Mouse (Mus musculus) MEL (cell line): ENCODE measurements at regions not wholly inside any gene's neighbourhood (a gene's known extent, or its start where the extent isn't known, plus 50 kb on each side); places are given as distances from the start of the nearest gene placed in this dataset.

Experiments used
- DNase-seq: peaks from one replicate; pipeline ENCODE4 v3.0.0; 2011; ENCODE audit warnings: low read depth, low spot score
- H3K27ac ChIP-seq: 2 replicates; pipeline ENCODE4 v1.5.1; 2012; ENCODE audit warnings: low read depth, mild to moderate bottlenecking, control low read depth, low read length, moderate library complexity; ENCODE audit not compliant: control insufficient read depth
- H3K27me3 ChIP-seq, 2 experiments: fragments of 150-350 bp in 1 of 2; sonication (generic) in 1 of 2; 2 replicates each; pipeline ENCODE4 v1.6.1; 2012; ENCODE audit warnings: low read length in 2 of 2, mild to moderate bottlenecking in 2 of 2, improper control_type of control experiment in 1 of 2, moderate library complexity in 1 of 2; ENCODE audit not compliant: insufficient read depth in 2 of 2, control insufficient read depth in 1 of 2
- H3K36me3 ChIP-seq, 2 experiments: 2 replicates each; pipeline ENCODE4 v1.6.1; 2012 to 2014; ENCODE audit warnings: low read length in 2 of 2, improper control_type of control experiment in 1 of 2, inconsistent platforms in 1 of 2, mild to moderate bottlenecking in 1 of 2; ENCODE audit not compliant: insufficient read depth in 2 of 2, control insufficient read depth in 1 of 2
- H3K4me1 ChIP-seq, 2 experiments: fragments of 150-350 bp in 1 of 2; sonication (generic) in 1 of 2; 2 replicates each; pipeline ENCODE4 v1.6.1; 2012; ENCODE audit warnings: low read length in 2 of 2, improper control_type of control experiment in 1 of 2, mild to moderate bottlenecking in 1 of 2; ENCODE audit not compliant: insufficient read depth in 2 of 2, control insufficient read depth in 1 of 2
- H3K4me3 ChIP-seq, 2 experiments: fragments of 150-350 bp in 1 of 2; sonication (generic) in 1 of 2; 2 replicates each; pipeline ENCODE4 v1.5.1; 2012; ENCODE audit warnings: low read depth in 2 of 2, low read length in 2 of 2, mild to moderate bottlenecking in 2 of 2, moderate library complexity in 2 of 2, control low read depth in 1 of 2, improper control_type of control experiment in 1 of 2; ENCODE audit not compliant: control insufficient read depth in 1 of 2, insufficient read depth in 1 of 2
- H3K79me2 ChIP-seq: 2 replicates; pipeline ENCODE4 v1.6.1; 2012; ENCODE audit warnings: mild to moderate bottlenecking, low read length, moderate library complexity; ENCODE audit not compliant: control insufficient read depth, poor library complexity, insufficient read depth
- H3K9ac ChIP-seq: 2 replicates; pipeline ENCODE4 v1.6.1; 2012; ENCODE audit warnings: low read depth, mild to moderate bottlenecking, control low read depth, low read length, moderate library complexity; ENCODE audit not compliant: control insufficient read depth, poor library complexity, severe bottlenecking
- H3K9me3 ChIP-seq: fragments of 150-350 bp; sonication (generic); replicated peaks from 2 replicates; pipeline ENCODE4 v1.6.1; 2012; ENCODE audit warnings: mild to moderate bottlenecking, low read length, improper control_type of control experiment, moderate library complexity; ENCODE audit not compliant: insufficient read depth
- BHLHE40 ChIP-seq: IDR thresholded peaks from 2 replicates; pipeline ENCODE4 v1.6.1; 2012; ENCODE audit warnings: low read depth, mild to moderate bottlenecking, inconsistent platforms, low read length, improper control_type of control experiment, borderline replicate concordance
- E2F4 ChIP-seq: IDR thresholded peaks from 2 replicates; pipeline ENCODE4 v1.6.1; 2011; ENCODE audit warnings: low read depth, low read length, improper control_type of control experiment, borderline replicate concordance
- ELF1 ChIP-seq: IDR thresholded peaks from 2 replicates; pipeline ENCODE4 v1.6.1; 2014; ENCODE audit warnings: low read depth, mild to moderate bottlenecking, inconsistent platforms, low read length, improper control_type of control experiment, moderate library complexity
- ETS1 ChIP-seq: IDR thresholded peaks from 2 replicates; pipeline ENCODE4 v1.6.1; 2012; ENCODE audit warnings: low read depth, mild to moderate bottlenecking, inconsistent platforms, low read length, improper control_type of control experiment, moderate library complexity
- GABPA ChIP-seq: IDR thresholded peaks from 2 replicates; pipeline ENCODE4 v1.6.1; 2012; ENCODE audit warnings: low read depth, mild to moderate bottlenecking, inconsistent platforms, low read length, improper control_type of control experiment, moderate library complexity
- HCFC1 ChIP-seq: IDR thresholded peaks from 2 replicates; pipeline ENCODE4 v1.6.1; 2012; ENCODE audit warnings: low read depth, mild to moderate bottlenecking, inconsistent platforms, low read length, improper control_type of control experiment, moderate library complexity
- JUND ChIP-seq: IDR thresholded peaks from 2 replicates; pipeline ENCODE4 v1.6.1; 2011; ENCODE audit warnings: low read depth, mild to moderate bottlenecking, improper control_type of control experiment, low read length
- KAT2A ChIP-seq: conservative IDR thresholded peaks from 2 replicates; pipeline ENCODE4 v1.6.1; 2012; ENCODE audit warnings: low read depth, low read length, improper control_type of control experiment, inconsistent platforms
- MAFK ChIP-seq: IDR thresholded peaks from 2 replicates; pipeline ENCODE4 v1.6.1; 2011; ENCODE audit warnings: low read depth, mild to moderate bottlenecking, low read length, improper control_type of control experiment, borderline replicate concordance
- MAX ChIP-seq: IDR thresholded peaks from 2 replicates; pipeline ENCODE4 v1.6.1; 2011; ENCODE audit warnings: low read length, improper control_type of control experiment
- MAZ ChIP-seq: IDR thresholded peaks from 2 replicates; pipeline ENCODE4 v1.6.1; 2012; ENCODE audit warnings: low read depth, mild to moderate bottlenecking, inconsistent platforms, low read length, improper control_type of control experiment
- MEF2A ChIP-seq: IDR thresholded peaks from 2 replicates; pipeline ENCODE4 v1.6.1; 2014; ENCODE audit warnings: low read depth, mild to moderate bottlenecking, inconsistent platforms, low read length, improper control_type of control experiment; ENCODE audit not compliant: poor library complexity, insufficient replicate concordance, severe bottlenecking; ENCODE audit errors: extremely low read depth
- MYB ChIP-seq: IDR thresholded peaks from 2 replicates; pipeline ENCODE4 v1.6.1; 2011; ENCODE audit warnings: mild to moderate bottlenecking, low read depth, low read length, improper control_type of control experiment
- MYC ChIP-seq: IDR thresholded peaks from 2 replicates; pipeline ENCODE4 v1.6.1; 2011; ENCODE audit warnings: low read depth, mild to moderate bottlenecking, low read length, improper control_type of control experiment, moderate library complexity
- NELFE ChIP-seq: IDR thresholded peaks from 2 replicates; pipeline ENCODE4 v1.6.1; 2011; ENCODE audit warnings: low read depth, low read length, improper control_type of control experiment
- NRF1 ChIP-seq: IDR thresholded peaks from 2 replicates; pipeline ENCODE4 v1.6.1; 2014; ENCODE audit warnings: low read depth, mild to moderate bottlenecking, inconsistent platforms, low read length, improper control_type of control experiment, moderate library complexity; ENCODE audit not compliant: poor library complexity, insufficient read depth, severe bottlenecking
- POLR2AphosphoS2 ChIP-seq: IDR thresholded peaks from 2 replicates; pipeline ENCODE4 v1.6.1; 2011; ENCODE audit warnings: low read length, improper control_type of control experiment
- POLR2AphosphoS5 ChIP-seq: IDR thresholded peaks from 2 replicates; pipeline ENCODE4 v1.6.1; 2012; ENCODE audit warnings: low read depth, borderline replicate concordance, mild to moderate bottlenecking, inconsistent platforms, low read length, moderate library complexity, mixed read lengths
- RCOR1 ChIP-seq: IDR thresholded peaks from 2 replicates; pipeline ENCODE4 v1.6.1; 2012; ENCODE audit warnings: low read depth, mild to moderate bottlenecking, inconsistent platforms, low read length, improper control_type of control experiment
- SIN3A ChIP-seq: IDR thresholded peaks from 2 replicates; pipeline ENCODE4 v1.6.1; 2012; ENCODE audit warnings: low read length, improper control_type of control experiment, inconsistent platforms
- TAL1 ChIP-seq: IDR thresholded peaks from 2 replicates; pipeline ENCODE4 v1.6.1; 2012; ENCODE audit warnings: mild to moderate bottlenecking, inconsistent platforms, low read length, moderate library complexity, mixed read lengths
- TBP ChIP-seq: IDR thresholded peaks from 2 replicates; pipeline ENCODE4 v1.8.0; 2011; ENCODE audit warnings: low read depth, low read length, improper control_type of control experiment
- TCF12 ChIP-seq: IDR thresholded peaks from 2 replicates; pipeline ENCODE4 v1.6.1; 2014; ENCODE audit warnings: low read depth, mild to moderate bottlenecking, inconsistent platforms, low read length, improper control_type of control experiment, moderate library complexity
- USF1 ChIP-seq: IDR thresholded peaks from 2 replicates; pipeline ENCODE4 v1.6.1; 2014; ENCODE audit warnings: low read depth, mild to moderate bottlenecking, inconsistent platforms, low read length, improper control_type of control experiment, moderate library complexity
- USF2 ChIP-seq, 2 experiments: IDR thresholded peaks; 2 replicates each; pipeline ENCODE4 v1.6.1; 2011 to 2012; ENCODE audit warnings: improper control_type of control experiment in 2 of 2, low read length in 2 of 2, borderline replicate concordance in 1 of 2, inconsistent platforms in 1 of 2, low read depth in 1 of 2, mild to moderate bottlenecking in 1 of 2; ENCODE audit not compliant: insufficient read depth in 1 of 2
- ZC3H11A ChIP-seq: IDR thresholded peaks from 2 replicates; pipeline ENCODE4 v1.6.1; 2012; ENCODE audit warnings: low read depth, mild to moderate bottlenecking, inconsistent platforms, low read length, improper control_type of control experiment
- ZMIZ1 ChIP-seq: IDR thresholded peaks from 2 replicates; pipeline ENCODE4 v1.6.1; 2012; ENCODE audit warnings: low read depth, mild to moderate bottlenecking, inconsistent platforms, low read length, improper control_type of control experiment, moderate library complexity

- no peak for DNase-seq
- no peak for TF ChIP-seq MYC
- no peak for TF ChIP-seq MEF2A
- TF ChIP-seq SIN3A: no peak
- TF ChIP-seq USF1: no peak
- TF ChIP-seq KAT2A: no peak
- TF ChIP-seq MAFK: no peak
- TF ChIP-seq POLR2AphosphoS2: no peak
- TF ChIP-seq USF2 (IDR thresholded peaks at IDR 0.05; ENCODE audit: borderline replicate concordance in 1 of 2, insufficient read depth in 1 of 2, low read depth in 1 of 2, low read length in 2 of 2): no peak
- TF ChIP-seq GABPA: no peak
- TF ChIP-seq NRF1: no peak
- TF ChIP-seq MYB: no peak
- no peak for TF ChIP-seq E2F4
- TF ChIP-seq ZMIZ1: no peak
- TF ChIP-seq ETS1: no peak
- no peak for TF ChIP-seq ZC3H11A
- no peak for TF ChIP-seq RCOR1
- no peak for TF ChIP-seq ELF1
- Histone ChIP-seq H3K4me3 (no peak overlapping the region), H3K9me3 (no peaks in the 10 kb centered on the region), H3K27ac (no peak overlapping the region), H3K79me2 (no peaks in the 10 kb centered on the region), H3K36me3 (no peaks in the 10 kb centered on the region), H3K9ac (no peak overlapping the region), H3K27me3 (no peaks in the 10 kb centered on the region; a peak in 1 of 4 replicates), H3K4me1 (no peaks in the 10 kb centered on the region)
Observed at GRCm38 (mm10) chr4:87667556-87668154, 365.5 kb downstream of the Mllt3 start.

DNA sequence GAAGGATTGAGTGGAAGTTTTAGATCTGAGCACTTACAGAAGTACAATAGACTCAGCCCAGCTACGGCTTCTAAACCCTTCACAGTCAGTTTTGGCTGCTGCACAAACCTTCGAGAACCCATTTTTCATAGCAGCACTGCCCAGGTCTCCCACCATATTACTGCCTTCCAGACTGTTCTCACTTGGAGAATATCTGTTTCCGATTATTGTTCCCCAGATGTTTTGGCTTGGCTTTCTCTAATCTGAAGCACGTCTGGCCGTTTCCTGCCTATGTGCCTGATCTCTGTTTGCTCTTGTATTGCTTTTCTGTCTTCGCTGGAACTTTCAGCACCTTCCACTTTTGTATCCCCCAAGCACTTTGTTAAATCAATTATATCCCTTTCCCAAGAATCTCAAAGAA, 368.0 kb downstream of the Mllt3 start:
- no peak for DNase-seq
- Histone ChIP-seq H3K9ac (no peak overlapping the region), H3K4me1 (no peaks in the 10 kb centered on the region), H3K79me2 (no peaks in the 10 kb centered on the region), H3K9me3 (no peaks in the 10 kb centered on the region), H3K36me3 (no peaks in the 10 kb centered on the region), H3K4me3 (no peak overlapping the region), H3K27ac (no peak overlapping the region), H3K27me3 (no peaks in the 10 kb centered on the region; a peak in 1 of 4 replicates)
- TF ChIP-seq TAL1 (no peak), MAX (no peak), MAZ (no peak), ZC3H11A (no peak), NELFE (no peak), HCFC1 (no peak), E2F4 (no peak), BHLHE40 (no peak), MYC (no peak), POLR2AphosphoS5 (no peak), USF2 (IDR thresholded peaks at IDR 0.05; ENCODE audit: borderline replicate concordance in 1 of 2, insufficient read depth in 1 of 2, low read depth in 1 of 2, low read length in 2 of 2) (no peak), POLR2AphosphoS2 (no peak), JUND (no peak), TCF12 (no peak), TBP (no peak), SIN3A (no peak), MYB (no peak), GABPA (no peak), ELF1 (no peak)
